Mouse (Mus musculus): ENCODE results near the gene Isg20l2.

GRCm38 (mm10) chr3:87913491-87913890 lies 16.6 kb upstream of the Isg20l2 start:
- TF ChIP-seq CTCF (IDR thresholded peaks at IDR 0.05) = no peak
- no peak for TF ChIP-seq EP300 (IDR thresholded peaks at IDR 0.05; ENCODE audit: insufficient read depth, low read depth, low read length)
- no peak for TF ChIP-seq POLR2A (IDR thresholded peaks at IDR 0.05; ENCODE audit: insufficient read depth, low read depth, low read length)

Data from heart, adult 2 months (tissue).